Mouse (Mus musculus): ENCODE results near the gene Rps19.

Rps19 gene

GRCm38 (mm10) chr7:24904070-24904483, 19.9 kb downstream of the Rps19 start:
- DNase-seq = peak; percentile 97

- peak; percentile 74 for DNase-seq
Observed at GRCm38 (mm10) chr7:24904936-24905335, 20.8 kb downstream of the Rps19 start.

- no peak for DNase-seq
Observed at GRCm38 (mm10) chr7:24906551-24906950, 22.4 kb downstream of the Rps19 start.

GRCm38 (mm10) chr7:24907211-24907748, 23.1 kb downstream of the Rps19 start:
- DNase-seq = peak; percentile 61

- no peak for DNase-seq
Observed at GRCm38 (mm10) chr7:24912480-24912879, 28.3 kb downstream of the Rps19 start.

GRCm38 (mm10) chr7:24918763-24919323, 34.7 kb downstream of the Rps19 start:
- DNase-seq = no peak

GRCm38 (mm10) chr7:24919728-24920127, 35.6 kb downstream of the Rps19 start:
- no peak for DNase-seq

GRCm38 (mm10) chr7:24930475-24930874, 46.3 kb downstream of the Rps19 start:
- no peak for DNase-seq

GRCm38 (mm10) chr7:24931651-24932050, 47.5 kb downstream of the Rps19 start:
- no peak for DNase-seq

All from lung, postnatal 14 days (tissue).